Mouse (Mus musculus): ENCODE measurements around the gene Trappc3. TPM values are rescaled to one million over a fixed set of nuclear protein-coding genes. Genes with fewer than 3 reads are reported as not detected.

The Trappc3 gene
- polyA plus RNA-seq, 1 experiment, result 29.6 TPM

DNA sequence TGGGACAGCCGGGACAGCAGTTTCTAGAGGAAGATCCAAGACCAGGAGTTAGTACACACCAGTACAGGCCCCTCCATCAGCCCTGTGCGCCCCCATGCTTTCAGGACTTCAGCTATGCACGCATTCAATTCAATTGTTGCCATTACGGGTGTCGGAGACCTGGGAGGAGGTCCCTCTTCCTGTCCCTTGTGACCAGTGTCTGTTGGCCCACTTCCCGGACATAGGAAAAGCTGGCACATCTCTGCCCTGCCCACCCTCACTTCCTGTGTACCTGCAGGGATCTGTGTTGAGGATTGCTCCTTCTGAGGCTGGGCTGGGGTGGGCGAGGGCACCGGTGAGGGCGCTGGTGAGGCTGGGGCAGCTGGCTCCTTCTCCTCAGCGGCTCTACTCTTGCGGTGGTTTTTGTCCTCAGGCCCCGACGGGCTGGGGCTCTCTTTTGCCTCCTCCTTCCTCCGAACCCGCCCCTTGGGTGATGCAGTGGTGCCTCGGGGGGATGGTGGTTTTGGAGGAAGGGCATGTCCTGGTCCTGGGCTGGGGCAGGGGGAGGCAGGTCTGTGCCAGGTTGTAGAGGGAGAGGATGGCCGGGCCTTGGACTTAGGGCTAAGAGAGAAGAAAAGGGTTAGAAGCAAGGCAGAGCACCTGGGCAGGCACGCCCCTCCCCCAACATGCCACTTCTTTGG lies 27.5 kb upstream of the Trappc3 start:
- H3K36me3 ChIP-seq (replicated peaks; ENCODE audit: low read length), result peaks cover 94% of the 10 kb centered on the region

DNA sequence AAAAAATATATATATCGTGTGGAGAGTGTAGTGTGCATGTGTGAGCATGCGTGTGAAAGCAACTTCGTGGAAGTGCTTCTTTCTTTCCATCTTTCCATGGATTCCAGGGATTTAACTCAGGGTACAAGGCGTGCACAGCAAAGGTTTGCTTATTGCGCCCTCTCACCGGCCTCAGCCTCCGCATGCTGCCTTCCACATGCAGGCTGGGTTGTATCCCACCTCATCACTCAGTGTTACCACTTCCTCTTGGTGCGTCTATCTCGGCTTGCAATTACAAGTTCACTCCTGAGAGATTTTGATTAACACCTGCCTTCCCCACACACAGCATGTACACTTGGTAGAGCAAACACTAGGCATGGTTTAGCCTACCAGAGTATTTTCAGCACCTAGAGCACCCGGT lies 26.9 kb upstream of the Trappc3 start:
- H3K4me3 ChIP-seq (replicated peaks), result no peak overlapping the region
- no peak for TF ChIP-seq GATA1 (IDR thresholded peaks at IDR 0.05; ENCODE audit: borderline replicate concordance, low read length)
- TF ChIP-seq FLI1 (IDR thresholded peaks at IDR 0.05; ENCODE audit: low read length), result no peak
- no peaks in the 10 kb centered on the region for H3K9me3 ChIP-seq
- no peaks in the 10 kb centered on the region for H3K27me3 ChIP-seq (replicated peaks)
- H3K36me3 ChIP-seq (replicated peaks; ENCODE audit: low read length), result peaks cover 97% of the 10 kb centered on the region
- H3K4me1 ChIP-seq, result peaks cover 6% of the 10 kb centered on the region

More for the DNA sequence above, 27.5 kb upstream of the Trappc3 start:
- Histone ChIP-seq H3K4me1 (peaks cover 11% of the 10 kb centered on the region), H3K9me3 (no peaks in the 10 kb centered on the region), H3K4me3 (replicated peaks) (no peak overlapping the region), H3K27me3 (replicated peaks) (no peaks in the 10 kb centered on the region)
- TF ChIP-seq GATA1 (IDR thresholded peaks at IDR 0.05; ENCODE audit: borderline replicate concordance, low read length), result no peak
- no peak for TF ChIP-seq FLI1 (IDR thresholded peaks at IDR 0.05; ENCODE audit: low read length)

DNA sequence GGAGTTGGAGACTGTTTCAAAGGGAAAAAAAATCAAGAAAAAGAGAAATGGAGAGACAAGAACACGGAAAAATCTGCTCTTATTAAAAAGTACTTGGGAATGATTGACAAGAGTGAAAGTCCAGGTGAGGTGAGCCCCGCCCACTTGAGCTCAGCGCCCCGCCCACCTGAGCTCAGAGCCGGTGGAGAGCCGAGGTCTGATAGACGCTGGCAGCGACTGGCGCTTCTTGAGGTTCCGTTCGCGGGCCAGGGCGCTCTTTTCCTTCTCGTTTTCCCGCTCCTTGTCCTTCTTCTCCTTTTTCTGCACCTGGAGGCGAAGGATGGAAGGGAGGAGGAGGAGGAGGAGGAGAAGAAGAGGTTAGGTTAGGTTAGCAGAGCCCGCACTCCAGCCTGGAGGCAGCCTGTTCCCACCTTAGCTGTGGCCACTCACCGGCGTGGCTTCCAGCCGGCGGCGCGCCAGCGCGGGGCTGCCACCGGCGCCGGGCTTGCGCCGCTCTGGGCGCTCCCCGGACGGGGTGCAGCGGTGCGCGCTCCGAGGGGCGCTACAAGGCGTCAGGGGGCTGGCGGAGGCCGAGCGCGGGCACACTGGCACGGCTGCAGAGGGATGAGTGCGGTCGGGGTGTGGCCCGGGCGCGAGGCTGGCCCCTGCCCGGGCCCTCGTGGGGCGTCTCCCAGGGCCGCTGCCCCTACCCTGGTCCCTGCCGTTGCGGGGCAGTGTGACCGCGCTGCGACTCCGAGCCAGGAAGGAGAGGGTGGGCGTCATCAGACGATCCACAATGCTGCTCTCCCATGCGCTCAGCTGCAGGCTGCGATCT lies 25.5 kb upstream of the Trappc3 start:
- H3K36me3 ChIP-seq (replicated peaks; ENCODE audit: low read length), result peaks cover 96% of the 10 kb centered on the region
- H3K4me3 ChIP-seq (replicated peaks), result no peak overlapping the region
- no peak for TF ChIP-seq GATA1 (IDR thresholded peaks at IDR 0.05; ENCODE audit: borderline replicate concordance, low read length)
- no peaks in the 10 kb centered on the region for H3K9me3 ChIP-seq
- H3K4me1 ChIP-seq, result peaks cover 3% of the 10 kb centered on the region; the same call in 1 of the 2 replicates
- H3K27me3 ChIP-seq (replicated peaks), result no peaks in the 10 kb centered on the region

DNA sequence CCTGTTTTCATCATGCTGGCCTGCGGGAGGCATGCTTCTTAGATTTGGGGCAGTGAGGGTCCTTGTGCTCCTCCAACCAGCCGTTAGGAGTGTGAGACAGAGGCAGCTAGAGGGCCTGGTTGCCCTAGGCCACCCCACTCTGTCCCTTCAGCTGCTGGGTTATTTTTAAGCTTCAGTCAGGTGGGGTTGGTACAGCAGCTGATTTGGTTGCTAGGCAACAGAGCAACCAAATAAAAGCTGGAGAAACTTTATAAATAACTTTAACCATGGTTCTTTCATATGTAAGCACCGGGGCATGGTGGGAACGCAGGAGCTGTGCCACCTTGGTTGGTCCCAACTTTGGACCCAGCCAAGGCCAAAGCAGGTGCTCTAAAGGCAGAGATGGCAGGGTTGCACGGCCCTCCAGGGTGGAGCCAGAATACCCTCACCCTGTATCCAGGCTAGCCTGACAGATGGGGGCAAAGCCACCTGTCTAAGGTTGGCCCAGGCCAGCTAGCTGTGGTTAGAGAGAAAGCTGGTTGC lies 24.3 kb upstream of the Trappc3 start:
- H3K4me3 ChIP-seq (replicated peaks), result no peak overlapping the region
- H3K36me3 ChIP-seq (replicated peaks; ENCODE audit: low read length), result peaks cover 95% of the 10 kb centered on the region
- no peaks in the 10 kb centered on the region for H3K9me3 ChIP-seq
- no peaks in the 10 kb centered on the region for H3K27me3 ChIP-seq (replicated peaks)
- peaks cover 13% of the 10 kb centered on the region for H3K4me1 ChIP-seq
- TF ChIP-seq GATA1 (IDR thresholded peaks at IDR 0.05; ENCODE audit: borderline replicate concordance, low read length) (no peak), FLI1 (IDR thresholded peaks at IDR 0.05; ENCODE audit: low read length) (no peak)

- H3K4me1 ChIP-seq, result peaks cover 16% of the 10 kb centered on the region
- H3K27me3 ChIP-seq (replicated peaks), result no peaks in the 10 kb centered on the region
- TF ChIP-seq GATA1 (IDR thresholded peaks at IDR 0.05; ENCODE audit: borderline replicate concordance, low read length) (no peak), FLI1 (IDR thresholded peaks at IDR 0.05; ENCODE audit: low read length) (no peak)
- H3K36me3 ChIP-seq (replicated peaks; ENCODE audit: low read length), result peaks cover 75% of the 10 kb centered on the region
- no peak overlapping the region for H3K4me3 ChIP-seq (replicated peaks)
- H3K9me3 ChIP-seq, result no peaks in the 10 kb centered on the region
Observed at GRCm38 (mm10) chr4:126239862-126240475, 22.2 kb upstream of the Trappc3 start.

- Histone ChIP-seq H3K36me3 (replicated peaks; ENCODE audit: low read length) (peaks cover 67% of the 10 kb centered on the region), H3K4me3 (replicated peaks) (no peak overlapping the region), H3K4me1 (peaks cover 16% of the 10 kb centered on the region), H3K9me3 (no peaks in the 10 kb centered on the region), H3K27me3 (replicated peaks) (no peaks in the 10 kb centered on the region)
- TF ChIP-seq GATA1 (IDR thresholded peaks at IDR 0.05; ENCODE audit: borderline replicate concordance, low read length) (no peak), FLI1 (IDR thresholded peaks at IDR 0.05; ENCODE audit: low read length) (no peak)
Observed at GRCm38 (mm10) chr4:126241956-126242355, 20.2 kb upstream of the Trappc3 start.

DNA sequence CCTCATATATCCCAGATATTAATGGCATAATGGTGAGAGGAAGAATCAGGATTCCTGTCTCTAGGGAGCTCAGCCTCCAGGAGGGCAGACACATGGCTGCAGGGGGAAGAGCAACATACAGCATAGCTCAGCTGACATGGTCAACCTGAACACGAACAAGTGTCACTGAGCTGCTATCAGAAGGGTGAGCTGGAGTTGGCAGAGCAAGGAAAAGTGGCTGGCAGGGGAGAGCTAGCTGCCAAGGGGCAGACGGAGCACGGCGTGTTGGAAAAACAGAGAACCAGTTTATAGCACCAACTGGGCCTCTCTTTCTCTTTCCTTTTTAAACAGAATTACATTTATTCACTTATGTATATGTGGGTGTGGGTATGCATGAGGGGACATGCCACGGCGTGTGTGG lies 19.6 kb upstream of the Trappc3 start:
- H3K4me3 ChIP-seq (replicated peaks), result no peak overlapping the region
- H3K4me1 ChIP-seq, result peaks cover 16% of the 10 kb centered on the region
- TF ChIP-seq FLI1 (IDR thresholded peaks at IDR 0.05; ENCODE audit: low read length) (no peak), GATA1 (IDR thresholded peaks at IDR 0.05; ENCODE audit: borderline replicate concordance, low read length) (no peak)
- H3K36me3 ChIP-seq (replicated peaks; ENCODE audit: low read length), result peaks cover 61% of the 10 kb centered on the region
- no peaks in the 10 kb centered on the region for H3K9me3 ChIP-seq
- H3K27me3 ChIP-seq (replicated peaks), result no peaks in the 10 kb centered on the region

- TF ChIP-seq GATA1 (IDR thresholded peaks at IDR 0.05; ENCODE audit: borderline replicate concordance, low read length) (no peak), FLI1 (IDR thresholded peaks at IDR 0.05; ENCODE audit: low read length) (no peak)
- H3K4me3 ChIP-seq (replicated peaks), result no peak overlapping the region
- H3K4me1 ChIP-seq, result peaks cover 38% of the 10 kb centered on the region
- peaks cover 26% of the 10 kb centered on the region for H3K36me3 ChIP-seq (replicated peaks; ENCODE audit: low read length)
- no peaks in the 10 kb centered on the region for H3K27me3 ChIP-seq (replicated peaks)
- no peaks in the 10 kb centered on the region for H3K9me3 ChIP-seq
Observed at GRCm38 (mm10) chr4:126246202-126246889, 15.8 kb upstream of the Trappc3 start.

DNA sequence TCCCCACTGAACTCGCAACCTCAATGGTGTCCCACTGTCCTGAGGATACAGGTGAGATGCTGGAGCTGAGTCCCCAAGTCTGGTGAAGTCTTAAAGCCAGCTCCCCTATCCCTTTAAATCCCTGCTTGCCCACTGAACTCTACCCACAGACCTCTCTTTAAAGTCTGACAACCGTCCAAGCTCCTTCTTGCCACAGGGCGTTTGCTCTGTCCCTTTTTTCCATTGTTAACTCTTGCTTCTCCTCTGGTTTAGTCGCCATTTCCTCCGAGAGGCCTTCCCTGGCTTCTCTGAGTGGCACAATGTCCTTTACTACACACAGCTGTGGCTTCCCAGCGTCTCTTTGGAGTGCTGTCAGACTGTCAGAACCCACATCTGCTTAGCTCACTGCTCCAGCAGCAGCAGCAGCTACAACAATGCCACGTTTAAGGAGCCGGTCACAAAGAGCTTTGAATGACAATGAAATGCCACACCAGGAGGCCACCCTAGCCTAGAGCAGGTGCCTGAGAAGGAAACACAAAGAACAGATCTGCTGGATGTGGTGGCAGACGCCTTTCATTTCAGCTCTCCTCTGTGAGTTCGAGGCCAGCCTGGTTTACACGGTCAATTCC lies 13.8 kb upstream of the Trappc3 start:
- Histone ChIP-seq H3K36me3 (replicated peaks; ENCODE audit: low read length) (peaks cover 10% of the 10 kb centered on the region), H3K4me1 (peaks cover 43% of the 10 kb centered on the region), H3K4me3 (replicated peaks) (no peak overlapping the region), H3K9me3 (no peaks in the 10 kb centered on the region), H3K27me3 (replicated peaks) (no peaks in the 10 kb centered on the region)
- no peak for TF ChIP-seq GATA1 (IDR thresholded peaks at IDR 0.05; ENCODE audit: borderline replicate concordance, low read length)
- no peak for TF ChIP-seq FLI1 (IDR thresholded peaks at IDR 0.05; ENCODE audit: low read length)

Data from megakaryocyte, embryonic 14.5 days (primary cell).